Mouse (Mus musculus): ENCODE data around the gene Plcl1. TPM values are rescaled to one million over a fixed set of nuclear protein-coding genes. Genes with fewer than 3 reads are reported as not detected.

Gene Plcl1
- polyA plus RNA-seq, 1 experiment from 2014 or later, result 4.9 TPM

GRCm38 (mm10) chr1:55661381-55661780 is 255.7 kb downstream of the Plcl1 start:
- Histone ChIP-seq H3K36me3 (no peaks in the 10 kb centered on the region), H3K4me1 (peaks cover 13% of the 10 kb centered on the region), H3K4me3 (no peak overlapping the region), H3K27me3 (replicated peaks) (no peaks in the 10 kb centered on the region), H3K9me3 (no peaks in the 10 kb centered on the region), H3K27ac (no peak overlapping the region), H3K9ac (no peak overlapping the region), H3K4me2 (replicated peaks) (no peak overlapping the region)
- 82% methylated on average over 2 of the region's 2 CpGs for WGBS
- no peak for ATAC-seq (ENCODE audit: low FRiP score, low read depth)

- no peaks in the 10 kb centered on the region for H3K27me3 ChIP-seq (replicated peaks)
- no peaks in the 10 kb centered on the region for H3K36me3 ChIP-seq
- WGBS, result 67% methylated on average over 10 of the region's 10 CpGs
- 0 out of 2 replicates have a peak, but pooled peaks have one; percentile 41 for ATAC-seq (ENCODE audit: low FRiP score, low read depth)
- no peak overlapping the region; the same call in 1 of the 2 replicates for H3K4me2 ChIP-seq (replicated peaks)
- H3K27ac ChIP-seq, result no peak overlapping the region
- no peak overlapping the region for H3K4me3 ChIP-seq
- H3K9me3 ChIP-seq, result no peaks in the 10 kb centered on the region
- no peak overlapping the region; the same call in 1 of the 2 replicates for H3K9ac ChIP-seq
- H3K4me1 ChIP-seq, result peaks cover 18% of the 10 kb centered on the region
Observed at GRCm38 (mm10) chr1:55665137-55665827, 259.6 kb downstream of the Plcl1 start.

GRCm38 (mm10) chr1:55665828-55666673 is 260.3 kb downstream of the Plcl1 start:
- peak; percentile 76 for ATAC-seq (ENCODE audit: low FRiP score, low read depth)
- H3K4me3 ChIP-seq, result no peak overlapping the region
- H3K9ac ChIP-seq, result no peak overlapping the region; the same call in 1 of the 2 replicates
- H3K27me3 ChIP-seq (replicated peaks), result no peaks in the 10 kb centered on the region
- H3K36me3 ChIP-seq, result no peaks in the 10 kb centered on the region
- H3K4me2 ChIP-seq (replicated peaks), result no peak overlapping the region; the same call in 1 of the 2 replicates
- peaks cover 18% of the 10 kb centered on the region for H3K4me1 ChIP-seq
- no peak overlapping the region for H3K27ac ChIP-seq
- no peaks in the 10 kb centered on the region for H3K9me3 ChIP-seq
- 24% methylated on average over 11 of the region's 11 CpGs for WGBS

GRCm38 (mm10) chr1:55666798-55667197 is 261.1 kb downstream of the Plcl1 start:
- no peak overlapping the region for H3K9ac ChIP-seq
- no peaks in the 10 kb centered on the region for H3K27me3 ChIP-seq (replicated peaks)
- H3K9me3 ChIP-seq, result no peaks in the 10 kb centered on the region
- 40% methylated on average over 5 of the region's 5 CpGs for WGBS
- H3K4me2 ChIP-seq (replicated peaks), result no peak overlapping the region
- no peaks in the 10 kb centered on the region for H3K36me3 ChIP-seq
- H3K4me3 ChIP-seq, result no peak overlapping the region
- ATAC-seq (ENCODE audit: low FRiP score, low read depth), result peak; percentile 26; the same call in 1 of the 2 replicates
- no peak overlapping the region for H3K27ac ChIP-seq
- H3K4me1 ChIP-seq, result peaks cover 18% of the 10 kb centered on the region

DNA sequence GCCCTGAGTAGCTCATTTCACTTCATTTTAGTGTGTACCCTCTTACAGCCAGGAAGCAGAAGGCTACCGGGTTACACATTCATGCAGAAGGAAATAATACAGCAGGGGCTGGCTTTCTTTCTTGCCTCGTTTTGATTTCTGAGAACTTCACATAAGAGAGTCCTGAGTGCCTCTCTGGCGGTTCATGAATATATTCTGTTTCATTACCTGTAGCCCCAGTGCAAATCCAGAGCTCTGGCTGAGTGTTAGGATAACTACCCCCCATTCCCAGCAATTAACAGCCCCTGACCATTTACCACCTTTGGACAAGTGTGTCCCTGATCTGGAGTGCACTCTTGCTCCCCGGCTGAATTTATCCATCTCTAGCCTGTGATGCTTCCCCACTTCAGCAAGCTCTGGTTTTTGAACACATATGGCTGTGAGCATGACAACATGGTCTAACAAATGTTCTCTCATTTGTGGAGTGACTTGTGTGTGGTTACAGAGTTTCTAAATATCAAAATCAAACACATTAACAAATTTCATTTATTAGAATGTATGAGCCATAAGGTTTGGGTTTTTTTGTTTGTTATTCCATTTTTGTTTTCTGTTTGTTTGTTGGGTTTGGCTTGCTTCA is 263.0 kb downstream of the Plcl1 start:
- no peak overlapping the region for H3K4me3 ChIP-seq
- H3K36me3 ChIP-seq, result no peaks in the 10 kb centered on the region
- H3K4me1 ChIP-seq, result peaks cover 18% of the 10 kb centered on the region
- no peak for ATAC-seq (ENCODE audit: low FRiP score, low read depth)
- no peak overlapping the region for H3K4me2 ChIP-seq (replicated peaks)
- H3K27ac ChIP-seq, result no peak overlapping the region
- H3K9ac ChIP-seq, result no peak overlapping the region
- 54% methylated on average over 4 of the region's 4 CpGs for WGBS
- no peaks in the 10 kb centered on the region for H3K9me3 ChIP-seq
- H3K27me3 ChIP-seq (replicated peaks), result no peaks in the 10 kb centered on the region

DNA sequence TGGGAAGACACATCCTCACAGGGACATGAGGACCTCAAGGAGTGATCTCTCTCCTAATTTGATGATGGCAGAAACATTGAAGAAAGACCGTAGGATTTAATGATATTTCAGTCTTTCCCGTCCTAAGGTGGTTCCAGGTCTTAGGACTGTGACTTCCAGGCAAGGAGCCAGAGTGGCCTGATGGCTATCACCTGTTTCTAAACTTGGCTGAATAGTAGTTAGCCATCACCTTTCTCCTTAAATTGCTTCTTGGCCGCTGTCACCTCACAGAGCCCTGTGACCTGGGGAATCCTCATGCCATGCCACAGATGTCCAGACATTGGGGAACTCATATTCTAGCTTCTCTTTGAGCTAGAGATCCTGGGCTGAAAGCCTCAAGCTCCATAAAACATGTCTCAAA is 277.0 kb downstream of the Plcl1 start:
- Histone ChIP-seq H3K4me3 (no peak overlapping the region), H3K36me3 (no peaks in the 10 kb centered on the region), H3K27me3 (replicated peaks) (no peaks in the 10 kb centered on the region), H3K4me1 (no peaks in the 10 kb centered on the region), H3K9me3 (no peaks in the 10 kb centered on the region), H3K4me2 (replicated peaks) (no peak overlapping the region), H3K27ac (no peak overlapping the region), H3K9ac (no peak overlapping the region)
- WGBS, result 93% methylated on average over 3 of the region's 3 CpGs
- ATAC-seq (ENCODE audit: low FRiP score, low read depth), result no peak

DNA sequence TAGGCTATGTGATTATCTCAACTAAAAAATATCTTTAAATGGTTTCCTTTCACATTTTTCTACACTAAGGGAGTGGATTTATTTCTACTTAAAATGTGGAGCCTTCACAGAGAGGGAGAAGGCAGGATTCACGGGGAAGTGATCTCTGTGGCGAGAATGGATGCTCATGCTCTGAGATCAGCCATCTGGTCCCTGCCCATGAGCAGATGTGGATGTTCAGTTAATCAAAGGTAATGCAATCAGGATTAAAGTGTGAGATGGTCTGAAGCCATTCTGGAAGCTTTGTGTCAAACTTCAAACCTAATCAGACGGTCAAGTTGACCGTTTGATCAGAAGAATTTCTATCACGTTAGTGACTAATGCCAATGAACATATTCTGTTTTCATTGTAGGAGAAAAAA is 280.5 kb downstream of the Plcl1 start:
- 80% methylated on average over 5 of the region's 5 CpGs for WGBS

GRCm38 (mm10) chr1:55693636-55694220 is 288.0 kb downstream of the Plcl1 start:
- Histone ChIP-seq H3K4me3 (no peak overlapping the region), H3K4me1 (no peaks in the 10 kb centered on the region), H3K27ac (no peak overlapping the region), H3K36me3 (no peaks in the 10 kb centered on the region), H3K9me3 (no peaks in the 10 kb centered on the region), H3K27me3 (replicated peaks) (no peaks in the 10 kb centered on the region), H3K9ac (no peak overlapping the region), H3K4me2 (replicated peaks) (no peak overlapping the region)
- no peak for ATAC-seq (ENCODE audit: low FRiP score, low read depth)
- 91% methylated on average over 10 of the region's 10 CpGs for WGBS

More for the DNA sequence above, 280.5 kb downstream of the Plcl1 start:
- no peaks in the 10 kb centered on the region for H3K4me1 ChIP-seq
- H3K27ac ChIP-seq, result no peak overlapping the region
- H3K9ac ChIP-seq, result no peak overlapping the region
- H3K36me3 ChIP-seq, result no peaks in the 10 kb centered on the region
- ATAC-seq (ENCODE audit: low FRiP score, low read depth), result no peak
- H3K9me3 ChIP-seq, result no peaks in the 10 kb centered on the region
- no peaks in the 10 kb centered on the region for H3K27me3 ChIP-seq (replicated peaks)
- no peak overlapping the region for H3K4me3 ChIP-seq
- H3K4me2 ChIP-seq (replicated peaks), result no peak overlapping the region

DNA sequence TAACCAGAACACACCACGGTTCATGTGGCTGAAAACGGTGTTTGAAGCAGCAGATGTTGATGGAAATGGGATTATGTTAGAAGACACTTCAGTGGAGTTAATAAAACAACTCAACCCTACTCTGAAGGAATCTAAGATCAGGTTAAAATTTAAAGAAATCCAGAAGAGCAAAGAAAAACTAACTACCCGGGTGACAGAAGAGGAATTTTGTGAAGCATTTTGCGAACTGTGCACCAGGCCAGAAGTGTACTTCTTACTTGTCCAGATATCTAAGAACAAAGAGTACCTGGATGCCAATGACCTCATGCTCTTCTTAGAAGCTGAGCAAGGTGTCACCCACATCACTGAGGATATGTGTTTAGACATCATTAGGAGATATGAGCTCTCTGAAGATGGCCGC is 290.5 kb downstream of the Plcl1 start:
- Histone ChIP-seq H3K36me3 (no peaks in the 10 kb centered on the region), H3K4me2 (replicated peaks) (no peak overlapping the region), H3K27ac (no peak overlapping the region), H3K27me3 (replicated peaks) (no peaks in the 10 kb centered on the region), H3K4me3 (no peak overlapping the region), H3K9ac (no peak overlapping the region), H3K9me3 (no peaks in the 10 kb centered on the region), H3K4me1 (peaks cover 6% of the 10 kb centered on the region; the same call in 1 of the 2 replicates)
- WGBS, result 94% methylated on average over 5 of the region's 5 CpGs
- ATAC-seq (ENCODE audit: low FRiP score, low read depth), result no peak

- Histone ChIP-seq H3K4me1 (peaks cover 6% of the 10 kb centered on the region; the same call in 1 of the 2 replicates), H3K27me3 (replicated peaks) (no peaks in the 10 kb centered on the region), H3K9ac (no peak overlapping the region), H3K27ac (no peak overlapping the region), H3K36me3 (no peaks in the 10 kb centered on the region), H3K9me3 (no peaks in the 10 kb centered on the region), H3K4me2 (replicated peaks) (no peak overlapping the region), H3K4me3 (no peak overlapping the region)
- ATAC-seq (ENCODE audit: low FRiP score, low read depth), result no peak
- 78% methylated on average over 3 of the region's 3 CpGs for WGBS
Observed at GRCm38 (mm10) chr1:55699393-55699970, 293.8 kb downstream of the Plcl1 start.

DNA sequence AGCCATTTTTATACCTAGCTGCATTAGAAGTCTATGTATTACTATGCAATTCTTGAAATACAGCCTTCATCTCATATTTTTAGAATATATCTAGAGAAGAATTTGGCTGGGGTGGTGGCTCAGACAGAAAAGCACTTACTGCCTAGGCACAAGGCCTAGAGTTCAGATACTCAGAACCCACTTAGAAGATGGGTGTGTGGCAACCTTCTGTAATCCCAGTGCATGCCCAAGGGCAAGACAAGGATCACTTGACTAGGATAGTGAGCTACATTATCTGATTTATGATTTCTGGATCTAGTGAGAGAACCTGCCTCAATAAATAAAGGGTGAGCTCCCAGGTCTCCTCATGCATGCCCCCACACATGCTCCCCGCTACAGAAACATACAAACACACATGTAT is 294.3 kb downstream of the Plcl1 start:
- H3K4me1 ChIP-seq, result peaks cover 11% of the 10 kb centered on the region
- H3K27me3 ChIP-seq (replicated peaks), result no peaks in the 10 kb centered on the region
- 91% methylated on average over 1 of the region's 1 CpGs for WGBS
- no peak overlapping the region for H3K4me3 ChIP-seq
- H3K4me2 ChIP-seq (replicated peaks), result no peak overlapping the region
- no peak overlapping the region for H3K9ac ChIP-seq
- H3K9me3 ChIP-seq, result no peaks in the 10 kb centered on the region
- no peaks in the 10 kb centered on the region for H3K36me3 ChIP-seq
- no peak for ATAC-seq (ENCODE audit: low FRiP score, low read depth)
- no peak overlapping the region for H3K27ac ChIP-seq
